In genomic region chr7:114193284-114194067, GRCm38 (mm10) we compare ENCODE assay signal across 21 mouse cellular contexts.
A peak's percentile ranks its signal among the peaks of the same experiment; 100 is the strongest.
DNase-seq lines count a peak whose midpoint lies in the region; ATAC-seq and TF ChIP-seq lines count a peak whose summit lies in the region.
"Had no signal": no experiment of that assay in that cellular context is flagged by ENCODE, and none has a peak within 500 bp of the region (broad histone marks: within the 10 kb centered on the region; RNA-seq: fewer than 3 reads in every experiment).

No protein-coding gene starts in this region.

- DNase-seq in heart, adult 11 months = peak; percentile 56
- no peak for DNase-seq in heart, postnatal 25 days (ENCODE audit: low spot score)
- no peak for DNase-seq in thymus, postnatal 14 days
- DNase-seq in MN1 (ENCODE audit: low spot score) = no peak
- DNase-seq in T-cell, adult 2 months (ENCODE audit: low spot score) = no peak
- DNase-seq: adrenal gland, postnatal 14 days; cerebellum, adult 2 months; cerebellum, postnatal 10 days; forebrain, postnatal 0 days; gastrocnemius, adult 2 months; gastrocnemius, postnatal 36 days; heart, postnatal 36 days had no signal

- TF ChIP-seq POLR2A in bone marrow macrophage, adult 2 months (IDR thresholded peaks at IDR 0.05; ENCODE audit: borderline replicate concordance, low read depth, low read length) = no peak

- TF ChIP-seq CTCF in bone marrow macrophage, adult 2 months (IDR thresholded peaks at IDR 0.05; ENCODE audit: low read depth, low read length) = no peak

- peak overlapping the region; percentile 41 for H3K27ac ChIP-seq in bone marrow macrophage, adult 2 months (ENCODE audit: insufficient read depth, low read depth, low read length)
- H3K27ac ChIP-seq: embryonic facial prominence, embryonic 12.5 days; forebrain, embryonic 13.5 days; gastrocnemius, adult 2 months; hindbrain, embryonic 15.5 days had no signal

- H3K4me1 ChIP-seq in bone marrow macrophage, adult 2 months (ENCODE audit: control insufficient read depth, insufficient read depth, low read length) = peaks cover 35% of the 10 kb centered on the region
- H3K4me1 ChIP-seq: embryonic facial prominence, embryonic 12.5 days; forebrain, embryonic 13.5 days; hindbrain, embryonic 15.5 days had no signal

- peak overlapping the region; percentile 4; the same call in 1 of the 2 replicates for H3K4me3 ChIP-seq in bone marrow macrophage, adult 2 months (ENCODE audit: insufficient read depth, low read length)
- H3K4me3 ChIP-seq: embryonic facial prominence, embryonic 12.5 days; forebrain, embryonic 13.5 days; gastrocnemius, adult 2 months; heart, embryonic 12.5 days; hindbrain, embryonic 15.5 days had no signal

- ATAC-seq in granulocyte monocyte progenitor cell, adult 5-6 weeks (replicated peaks; ENCODE audit: poor library complexity, severe bottlenecking) = peak; percentile 84
- 0 out of 2 replicates have a peak, but pooled peaks have one; percentile 37 for ATAC-seq in monocyte, adult 5-6 weeks (replicated peaks; ENCODE audit: insufficient number of reproducible peaks, low FRiP score, low TSS enrichment, poor library complexity, severe bottlenecking)
- ATAC-seq: activated CD4-positive, CD25-positive, alpha-beta regulatory T cell, adult 4 months; CD4-positive, CD25-positive, alpha-beta regulatory T cell, adult 4 months; forebrain, embryonic 13.5 days; forebrain, postnatal 0 days had no signal

- intact Hi-C loops in heart, postnatal 25 days (cut with DNase I) = no loop called here
